8 mouse cellular contexts compared by ENCODE assay signal in genomic region chr11:43530043-43530442, GRCm38 (mm10). TPM values are rescaled to one million over a fixed set of nuclear protein-coding genes. Genes with fewer than 3 reads are reported as not detected.
DNase-seq lines count a peak whose midpoint lies in the region; ATAC-seq and TF ChIP-seq lines count a peak whose summit lies in the region.

No protein-coding gene starts in this region.

- WGBS in lung, embryonic 14.5 days, result 22% methylated on average over 3 of the region's 3 CpGs
- 9% methylated on average over 3 of the region's 3 CpGs for whole genome bisulfite sequencing in embryonic facial prominence, embryonic 13.5 days
- 31% methylated on average over 3 of the region's 3 CpGs for WGBS in hindbrain, postnatal 0 days
- 24% methylated on average over 3 of the region's 3 CpGs for WGBS in midbrain, postnatal 0 days

- peaks cover 43% of the 10 kb centered on the region for H3K36me3 ChIP-seq in lung, embryonic 14.5 days (ENCODE audit: insufficient read depth)
- peaks cover 20% of the 10 kb centered on the region for H3K36me3 ChIP-seq in embryonic facial prominence, embryonic 13.5 days
- no peaks in the 10 kb centered on the region for H3K36me3 ChIP-seq in hindbrain, postnatal 0 days (ENCODE audit: insufficient read depth, low read length)
- no peaks in the 10 kb centered on the region for H3K36me3 ChIP-seq in midbrain, postnatal 0 days (ENCODE audit: insufficient read depth, low read length)

- H3K4me1 ChIP-seq in lung, embryonic 14.5 days (ENCODE audit: insufficient read depth), result peaks cover 9% of the 10 kb centered on the region; the same call in 1 of the 2 replicates
- H3K4me1 ChIP-seq in embryonic facial prominence, embryonic 13.5 days, result peaks cover 15% of the 10 kb centered on the region
- H3K4me1 ChIP-seq in hindbrain, postnatal 0 days (ENCODE audit: insufficient read depth, low read length), result no peaks in the 10 kb centered on the region
- H3K4me1 ChIP-seq in midbrain, postnatal 0 days (ENCODE audit: insufficient read depth, low read length), result no peaks in the 10 kb centered on the region

- H3K9ac ChIP-seq in lung, embryonic 14.5 days, result no peak overlapping the region; the same call in 1 of the 2 replicates
- peak overlapping the region; percentile 40; the same call in 1 of the 2 replicates for H3K9ac ChIP-seq in embryonic facial prominence, embryonic 13.5 days
- H3K9ac ChIP-seq in hindbrain, postnatal 0 days (replicated peaks; ENCODE audit: low read length), result no peak overlapping the region
- H3K9ac ChIP-seq in midbrain, postnatal 0 days (replicated peaks; ENCODE audit: low read length, poor library complexity, severe bottlenecking), result no peak overlapping the region

- peak overlapping the region; percentile 88 for H3K4me2 ChIP-seq in lung, embryonic 14.5 days
- peak overlapping the region; percentile 85 for H3K4me2 ChIP-seq in embryonic facial prominence, embryonic 13.5 days
- H3K4me2 ChIP-seq in hindbrain, postnatal 0 days (ENCODE audit: low read depth, low read length), result peak overlapping the region; percentile 95
- peak overlapping the region; percentile 98 for H3K4me2 ChIP-seq in midbrain, postnatal 0 days (ENCODE audit: low read depth, low read length, poor library complexity, severe bottlenecking)

- no peak overlapping the region for H3K27ac ChIP-seq in lung, embryonic 14.5 days (ENCODE audit: low read depth)
- peak overlapping the region; percentile 48; the same call in 1 of the 2 replicates for H3K27ac ChIP-seq in embryonic facial prominence, embryonic 13.5 days
- no peak overlapping the region for H3K27ac ChIP-seq in hindbrain, postnatal 0 days
- H3K27ac ChIP-seq in midbrain, postnatal 0 days (ENCODE audit: low read depth, low read length), result no peak overlapping the region

- DNase-seq in lung, embryonic 14.5 days, result peak; percentile 54
- DNase-seq in lung, postnatal 25 days (ENCODE audit: low spot score), result no peak
- no peak for DNase-seq in hindbrain, postnatal 0 days (ENCODE audit: low spot score)
- DNase-seq in midbrain, postnatal 0 days (ENCODE audit: low spot score), result no peak
- no peak for DNase-seq in adrenal gland, adult 18-20 months (ENCODE audit: low spot score in 2 of 2)
- no peak for DNase-seq in cerebellum, postnatal 36 days
- DNase-seq in layer of hippocampus, adult 9-10 months (ENCODE audit: low spot score), result no peak

- H3K27me3 ChIP-seq in lung, embryonic 14.5 days (ENCODE audit: insufficient read depth, low read length), result no peaks in the 10 kb centered on the region
- H3K27me3 ChIP-seq in embryonic facial prominence, embryonic 13.5 days, result no peaks in the 10 kb centered on the region
- no peaks in the 10 kb centered on the region for H3K27me3 ChIP-seq in hindbrain, postnatal 0 days (ENCODE audit: insufficient read depth, low read length)
- H3K27me3 ChIP-seq in midbrain, postnatal 0 days (ENCODE audit: insufficient read depth, low read length), result no peaks in the 10 kb centered on the region

- no peak for TF ChIP-seq CTCF in lung, embryonic 14.5 days (IDR thresholded peaks at IDR 0.05; ENCODE audit: low read depth)
- TF ChIP-seq CTCF in hindbrain, postnatal 0 days (IDR thresholded peaks at IDR 0.05; ENCODE audit: low read depth), result no peak
- no peak for TF ChIP-seq CTCF in midbrain, postnatal 0 days (IDR thresholded peaks at IDR 0.05)

- no peaks in the 10 kb centered on the region for H3K9me3 ChIP-seq in lung, embryonic 14.5 days (ENCODE audit: low read depth, low read length)
- no peaks in the 10 kb centered on the region for H3K9me3 ChIP-seq in embryonic facial prominence, embryonic 13.5 days
- no peaks in the 10 kb centered on the region for H3K9me3 ChIP-seq in hindbrain, postnatal 0 days (ENCODE audit: low read length)
- no peaks in the 10 kb centered on the region for H3K9me3 ChIP-seq in midbrain, postnatal 0 days (ENCODE audit: low read length)

- no peak for ATAC-seq in lung, embryonic 14.5 days (ENCODE audit: insufficient read depth)
- ATAC-seq in embryonic facial prominence, embryonic 13.5 days (ENCODE audit: insufficient number of reproducible peaks, insufficient read depth, low FRiP score, low TSS enrichment, low read depth), result no peak
- ATAC-seq in hindbrain, postnatal 0 days, result no peak
- no peak for ATAC-seq in midbrain, postnatal 0 days (ENCODE audit: low FRiP score)

- peak overlapping the region; percentile 86 for H3K4me3 ChIP-seq in lung, embryonic 14.5 days (ENCODE audit: low read depth, low read length)
- peak overlapping the region; percentile 88 for H3K4me3 ChIP-seq in embryonic facial prominence, embryonic 13.5 days
- peak overlapping the region; percentile 88; the same call in 1 of the 2 replicates for H3K4me3 ChIP-seq in hindbrain, postnatal 0 days (ENCODE audit: low read length)
- H3K4me3 ChIP-seq in midbrain, postnatal 0 days (ENCODE audit: low read depth, low read length), result no peak overlapping the region

RNA-seq across cellular contexts. Expression of gene Ccnjl, which starts 1.5 kb away (rescaled TPM):
- 28.1 and 32.9 TPM in 2 replicates for polyA plus RNA-seq in lung, embryonic 14.5 days (2014; fragmentation: Nextera tagmentation; extraction: Ambion mirVana)
- 13.7 and 14.2 TPM in 2 replicates for polyA plus RNA-seq in embryonic facial prominence, embryonic 13.5 days (2015; fragmentation: Nextera tagmentation; extraction: Ambion mirVana)
- total RNA-seq in hindbrain, postnatal 0 days (2014; rRNA removed), result 2.4 and 3.5 TPM in 2 replicates
- 4.6 and 5.5 TPM in 2 replicates for polyA plus RNA-seq in hindbrain, postnatal 0 days (2015; fragmentation: Nextera tagmentation; extraction: Ambion mirVana)
- total RNA-seq in midbrain, postnatal 0 days (2014; rRNA removed), result 2.2 and 4.4 TPM in 2 replicates
- 3.1 and 3.2 TPM in 2 replicates for polyA plus RNA-seq in midbrain, postnatal 0 days (2015; fragmentation: Nextera tagmentation; extraction: Ambion mirVana)
- total RNA-seq in adrenal gland, adult 18-20 months (2021), result 1 to 10 TPM; 1.3 to 2.5 TPM

RNA-seq across cellular contexts. Expression of gene C1qtnf2, which starts 56.0 kb away (rescaled TPM):
- polyA plus RNA-seq in lung, embryonic 14.5 days (2014; fragmentation: Nextera tagmentation; extraction: Ambion mirVana), result 2.1 and 2.2 TPM in 2 replicates
- 15.9 and 17.0 TPM in 2 replicates for polyA plus RNA-seq in embryonic facial prominence, embryonic 13.5 days (2015; fragmentation: Nextera tagmentation; extraction: Ambion mirVana)
- 13.9 and 15.7 TPM in 2 replicates for total RNA-seq in hindbrain, postnatal 0 days (2014; rRNA removed)
- polyA plus RNA-seq in hindbrain, postnatal 0 days (2015; fragmentation: Nextera tagmentation; extraction: Ambion mirVana), result 21.5 and 21.6 TPM in 2 replicates
- total RNA-seq in midbrain, postnatal 0 days (2014; rRNA removed), result 15.0 and 15.9 TPM in 2 replicates
- 21.4 and 22.4 TPM in 2 replicates for polyA plus RNA-seq in midbrain, postnatal 0 days (2015; fragmentation: Nextera tagmentation; extraction: Ambion mirVana)
- 1 to 10 TPM; 7.7 to 8.7 TPM for total RNA-seq in adrenal gland, adult 18-20 months (2021)

RNA-seq across cellular contexts. Expression of gene 4933415A04Rik, which starts 56.8 kb away (rescaled TPM):
- 6.9 and 7.6 TPM in 2 replicates for polyA plus RNA-seq in lung, embryonic 14.5 days (2014; fragmentation: Nextera tagmentation; extraction: Ambion mirVana)
- 3.5 and 4.2 TPM in 2 replicates for polyA plus RNA-seq in embryonic facial prominence, embryonic 13.5 days (2015; fragmentation: Nextera tagmentation; extraction: Ambion mirVana)
- 0.14 and 0.99 TPM in 2 replicates for total RNA-seq in hindbrain, postnatal 0 days (2014; rRNA removed)
- polyA plus RNA-seq in hindbrain, postnatal 0 days (2015; fragmentation: Nextera tagmentation; extraction: Ambion mirVana), result 2.6 and 2.9 TPM in 2 replicates
- total RNA-seq in midbrain, postnatal 0 days (2014; rRNA removed), result 0.27 and 0.85 TPM in 2 replicates
- 1.6 and 2.3 TPM in 2 replicates for polyA plus RNA-seq in midbrain, postnatal 0 days (2015; fragmentation: Nextera tagmentation; extraction: Ambion mirVana)
- total RNA-seq in adrenal gland, adult 18-20 months (2021), result under 1 TPM; 0.43 to 0.48 TPM
